Mouse (Mus musculus) heart, postnatal 0 days (tissue): ENCODE results near the gene Ncam1.

Experiments used
- CTCF ChIP-seq: IDR thresholded peaks from 2 replicates; pipeline ENCODE4 v1.5.1; 2016; ENCODE audit warnings: antibody characterized with exemption, control low read depth, low read depth
- EP300 ChIP-seq: IDR thresholded peaks from 2 replicates; pipeline ENCODE4 v1.6.1; 2016; ENCODE audit warnings: antibody characterized with exemption, low read depth

GRCm38 (mm10) chr9:49606317-49606716 lies 192.4 kb downstream of the Ncam1 start:
- no peak for TF ChIP-seq CTCF
- no peak for TF ChIP-seq EP300
